Mouse (Mus musculus): ENCODE results near the gene Hdac7.

- no peak for TF ChIP-seq CTCF (IDR thresholded peaks at IDR 0.05; ENCODE audit: borderline replicate concordance, control insufficient read depth, extremely low read depth, insufficient read depth, low read length, poor library complexity)
- TF ChIP-seq POLR2A (IDR thresholded peaks at IDR 0.05; ENCODE audit: control insufficient read depth, extremely low read depth, insufficient read depth, low read length, poor library complexity): no peak
These were observed 50.0 kb downstream of the Hdac7 start for GRCm38 (mm10) chr15:97794268-97794667.
